Mouse (Mus musculus): Measurements from ENCODE around the gene Kif1c. TPM values are rescaled to one million over a fixed set of nuclear protein-coding genes. Genes with fewer than 3 reads are reported as not detected.
A peak's percentile ranks its signal among the peaks of the same experiment; 100 is the strongest.

Gene Kif1c
- 0.58 and 1.3 TPM in 2 replicates for total RNA-seq (2015; ENCODE audit: low replicate concordance)
- 2.4 and 2.8 TPM in 2 replicates for total RNA-seq (2017; ENCODE audit: low replicate concordance)

DNA sequence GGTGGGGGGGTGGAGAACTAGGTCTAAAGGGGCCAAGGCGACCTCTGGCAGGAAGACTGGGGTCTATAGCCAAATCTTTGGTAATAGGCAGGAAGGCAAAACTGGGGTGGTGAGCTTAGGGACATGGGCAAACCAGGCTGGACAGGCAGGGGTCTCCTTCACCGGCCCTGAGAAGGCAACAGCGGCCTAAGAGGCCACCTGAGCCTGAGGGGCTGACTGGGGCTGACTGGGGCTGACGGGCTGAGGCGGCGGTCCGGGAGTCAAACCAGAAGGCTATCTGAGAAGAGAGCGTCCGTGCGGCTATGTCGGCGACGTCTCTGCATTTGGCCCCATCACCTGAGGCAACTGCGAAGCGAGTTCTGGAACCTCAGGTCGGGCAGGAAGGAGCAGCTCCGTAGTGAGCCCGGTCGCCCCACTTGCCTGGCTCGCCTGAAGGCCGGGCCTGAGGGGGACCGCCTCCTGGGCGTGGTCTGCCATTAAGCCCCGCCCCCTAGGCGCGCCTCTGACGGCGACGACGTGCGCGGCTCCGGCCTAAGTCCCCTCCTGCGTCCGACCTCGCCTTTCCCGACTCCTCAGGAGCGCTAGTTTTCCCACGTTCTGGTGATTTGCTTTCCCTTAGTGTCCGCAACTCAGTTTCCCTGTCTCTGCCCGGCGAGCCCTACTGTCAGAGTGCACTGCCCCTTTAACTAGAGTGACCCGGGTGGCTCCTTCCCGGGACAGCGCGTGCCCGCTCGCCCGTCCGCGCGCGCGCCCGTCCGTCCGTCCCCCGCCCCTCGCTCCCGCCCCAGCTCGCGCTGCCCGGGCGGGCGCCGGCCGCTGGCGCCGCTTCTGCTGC is at the start of gene Kif1c, which contains the start of gene Inca1:
Gene Kif1c, plus strand, starts transcription at position 827 of the 835 bp plus-strand sequence.
Gene Inca1, minus strand, starts transcription at position 434 of the 835 bp plus-strand sequence.
- ATAC-seq (replicated peaks; ENCODE audit: low FRiP score, poor library complexity, severe bottlenecking), result peak; percentile 96

DNA sequence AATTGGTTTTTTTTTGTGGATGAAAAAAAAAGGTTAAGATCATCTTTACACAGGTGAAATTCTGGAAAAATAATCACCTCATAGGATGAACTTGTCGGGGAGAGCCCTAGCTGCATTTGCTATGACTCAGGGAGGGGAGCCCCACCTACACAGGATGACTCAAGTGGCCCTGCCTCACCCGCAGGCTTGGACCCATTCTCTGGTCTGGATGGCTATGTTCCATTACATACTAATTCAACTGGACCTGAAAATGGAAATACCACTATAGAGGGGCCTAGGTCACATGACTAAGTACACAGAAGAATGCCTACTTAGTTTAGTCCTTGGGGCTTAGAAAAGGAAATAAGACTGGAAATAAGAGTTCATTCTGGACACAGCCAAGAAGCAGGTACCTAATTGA is 49.0 kb upstream of the Kif1c start:
- ATAC-seq (replicated peaks; ENCODE audit: low FRiP score, poor library complexity, severe bottlenecking), result no peak

- ATAC-seq (replicated peaks; ENCODE audit: low FRiP score, poor library complexity, severe bottlenecking), result no peak
These were observed 48.1 kb upstream of the Kif1c start for GRCm38 (mm10) chr11:70652029-70652883.

GRCm38 (mm10) chr11:70652884-70653344 is 47.4 kb upstream of the Kif1c start:
- ATAC-seq (replicated peaks; ENCODE audit: low FRiP score, poor library complexity, severe bottlenecking), result no peak

- ATAC-seq (replicated peaks; ENCODE audit: low FRiP score, poor library complexity, severe bottlenecking), result peak; percentile 47
These were observed 46.8 kb upstream of the Kif1c start for GRCm38 (mm10) chr11:70653345-70654197.

- ATAC-seq (replicated peaks; ENCODE audit: low FRiP score, poor library complexity, severe bottlenecking), result peak; percentile 48
These were observed 46.0 kb upstream of the Kif1c start, which contains the start of gene Pfn1 for GRCm38 (mm10) chr11:70654198-70654922. Gene Pfn1 (minus strand): TSS chr11:70654644.

DNA sequence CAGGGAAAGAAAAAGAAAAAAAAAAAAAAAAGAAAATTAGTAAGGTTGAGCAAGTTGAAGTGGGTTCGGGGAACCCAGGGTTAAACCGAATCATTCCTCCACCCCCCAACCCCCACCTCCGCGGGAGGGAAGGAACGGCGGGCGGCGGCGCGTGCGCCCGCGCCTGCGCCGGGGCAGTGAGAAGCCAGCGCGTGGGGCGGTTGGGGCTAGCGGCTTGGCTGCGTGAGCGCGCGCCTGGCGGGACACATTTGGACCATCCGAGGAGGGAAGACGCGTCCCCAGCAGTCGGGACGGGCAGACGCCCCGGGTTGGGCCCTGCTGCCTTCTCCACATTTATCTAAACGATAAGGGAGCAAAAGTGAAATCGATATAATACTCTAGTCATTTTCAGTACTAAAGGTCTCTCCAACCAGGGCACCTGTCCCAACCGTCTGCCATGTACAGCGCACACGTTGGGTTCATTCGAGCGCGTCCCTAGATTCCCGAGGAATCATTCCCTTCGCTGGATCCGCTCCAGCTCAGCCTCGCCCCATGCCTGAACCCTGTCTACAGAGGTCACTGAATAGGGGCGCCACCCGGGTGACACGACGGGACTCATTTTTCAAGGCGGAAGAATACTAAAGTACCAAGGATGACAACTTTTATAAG is 45.3 kb upstream of the Kif1c start:
- ATAC-seq (replicated peaks; ENCODE audit: low FRiP score, poor library complexity, severe bottlenecking), result peak; percentile 9; the same call in 1 of the 2 replicates

GRCm38 (mm10) chr11:70655571-70656455 is 44.5 kb upstream of the Kif1c start:
- ATAC-seq (replicated peaks; ENCODE audit: low FRiP score, poor library complexity, severe bottlenecking), result no peak

DNA sequence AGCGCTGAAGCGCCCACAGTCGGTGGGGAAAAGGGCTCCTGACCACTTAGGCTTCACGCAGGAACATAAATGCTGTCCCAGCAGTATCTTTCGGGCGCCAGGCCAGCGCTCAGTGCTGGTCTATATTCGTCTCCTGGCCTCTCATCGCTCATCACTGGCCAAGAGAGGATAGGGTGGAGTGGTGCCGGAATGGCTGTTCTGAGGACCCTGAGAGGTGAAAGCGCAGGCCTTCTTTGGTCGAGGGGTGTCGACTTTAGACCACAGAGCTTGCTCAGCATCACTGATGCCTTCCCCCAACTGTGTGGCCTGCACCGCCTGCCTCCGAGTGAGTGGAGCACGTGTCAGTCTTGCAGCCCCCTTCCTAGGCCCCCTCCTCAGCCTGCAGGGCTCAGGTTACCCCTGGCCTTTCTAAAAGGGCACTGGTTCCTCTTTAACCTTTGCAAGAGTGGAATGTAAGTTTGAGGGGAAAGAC is 43.9 kb upstream of the Kif1c start:
- ATAC-seq (replicated peaks; ENCODE audit: low FRiP score, poor library complexity, severe bottlenecking), result no peak

- ATAC-seq (replicated peaks; ENCODE audit: low FRiP score, poor library complexity, severe bottlenecking), result no peak
These were observed 43.4 kb upstream of the Kif1c start, which contains the start of gene Eno3 for GRCm38 (mm10) chr11:70656964-70657363. Gene Eno3 (plus strand): TSS chr11:70657202.

GRCm38 (mm10) chr11:70657573-70657972 is 42.8 kb upstream of the Kif1c start:
- no peak for ATAC-seq (replicated peaks; ENCODE audit: low FRiP score, poor library complexity, severe bottlenecking)

GRCm38 (mm10) chr11:70657991-70658390 is 42.4 kb upstream of the Kif1c start:
- no peak for ATAC-seq (replicated peaks; ENCODE audit: low FRiP score, poor library complexity, severe bottlenecking)

- no peak for ATAC-seq (replicated peaks; ENCODE audit: low FRiP score, poor library complexity, severe bottlenecking)
These were observed 41.8 kb upstream of the Kif1c start for GRCm38 (mm10) chr11:70658521-70658920.

- no peak for ATAC-seq (replicated peaks; ENCODE audit: low FRiP score, poor library complexity, severe bottlenecking)
These were observed 41.4 kb upstream of the Kif1c start for GRCm38 (mm10) chr11:70658942-70659341.

DNA sequence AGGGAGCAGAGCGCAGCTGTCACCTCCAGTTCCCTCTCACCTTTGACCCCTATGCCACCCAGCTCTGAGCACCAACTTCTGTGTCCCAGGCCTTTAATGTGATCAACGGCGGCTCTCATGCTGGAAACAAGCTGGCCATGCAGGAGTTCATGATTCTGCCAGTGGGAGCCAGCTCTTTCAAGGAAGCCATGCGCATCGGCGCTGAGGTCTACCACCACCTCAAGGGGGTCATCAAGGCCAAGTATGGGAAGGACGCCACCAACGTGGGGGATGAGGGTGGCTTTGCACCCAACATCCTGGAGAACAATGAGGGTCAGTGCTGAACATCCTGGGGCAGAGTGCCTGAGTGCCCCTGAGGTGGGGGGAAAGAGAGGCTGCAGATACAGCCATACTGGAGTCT is 39.8 kb upstream of the Kif1c start:
- no peak for ATAC-seq (replicated peaks; ENCODE audit: low FRiP score, poor library complexity, severe bottlenecking)

DNA sequence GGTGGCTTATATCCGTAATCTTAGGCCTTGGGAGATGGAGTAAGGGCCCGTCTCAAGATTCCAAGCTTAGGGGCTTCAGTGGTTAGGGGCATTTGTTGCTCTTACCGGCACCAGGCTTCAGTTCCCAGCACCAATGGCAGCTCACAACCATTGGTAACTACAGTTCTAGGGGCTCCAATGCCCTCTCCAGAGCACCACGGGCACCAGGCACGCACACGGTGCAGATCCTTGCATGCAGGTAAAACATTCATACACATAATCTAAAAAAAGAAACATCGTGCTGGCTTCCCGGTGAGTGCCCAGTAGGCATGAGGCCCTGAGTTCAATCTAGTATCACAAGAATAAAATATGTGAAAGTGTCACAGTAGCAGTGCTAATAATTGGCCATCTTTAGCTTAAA is 37.2 kb upstream of the Kif1c start:
- ATAC-seq (replicated peaks; ENCODE audit: low FRiP score, poor library complexity, severe bottlenecking), result no peak

DNA sequence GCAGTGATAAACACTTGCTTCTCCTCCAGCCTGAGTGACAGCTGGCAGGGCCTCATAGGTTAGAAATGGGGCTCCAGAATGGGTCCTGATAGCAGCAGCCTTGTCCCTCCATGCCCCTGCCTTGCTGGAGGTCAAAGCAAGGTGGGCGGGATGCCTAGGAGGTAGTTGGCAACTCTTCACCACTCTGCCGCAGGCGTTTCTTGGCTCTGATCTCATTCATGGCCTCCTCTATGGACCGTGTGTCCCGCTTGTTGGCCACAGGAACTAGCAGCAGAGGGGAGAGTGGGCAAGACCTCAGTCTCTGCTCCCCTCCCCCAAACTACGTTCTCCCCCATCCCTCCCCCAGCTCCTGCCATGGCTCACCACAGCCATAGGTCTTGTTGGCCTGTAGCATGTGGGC is 36.4 kb upstream of the Kif1c start:
- no peak for ATAC-seq (replicated peaks; ENCODE audit: low FRiP score, poor library complexity, severe bottlenecking)

Data from erythroblast, adult 5-6 weeks (primary cell).